Mouse (Mus musculus): ENCODE data around the gene Olfr958.
A peak's percentile ranks its signal among the peaks of the same experiment; 100 is the strongest.

The Olfr958 gene

DNA sequence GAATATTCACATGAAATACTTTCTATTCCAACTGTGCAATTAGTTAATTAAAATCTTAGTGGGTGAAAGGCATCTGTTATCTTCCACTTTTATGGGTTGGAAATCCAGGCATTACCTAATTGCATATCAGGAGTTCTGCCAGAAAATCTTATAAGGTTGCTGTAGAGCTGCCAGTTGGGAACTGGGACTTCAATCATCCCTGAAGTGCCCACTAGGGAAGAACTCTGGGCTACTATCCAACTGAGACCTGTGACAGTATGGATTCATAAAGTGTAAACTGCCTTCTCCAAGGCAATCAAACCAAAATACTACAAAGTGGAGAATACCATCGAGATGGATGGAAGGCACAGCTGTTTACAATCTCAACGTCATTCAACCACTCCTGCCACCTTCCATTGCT, at the start of gene Olfr958:
TSS of gene Olfr958 (minus strand) at position 109 of the 400 bp plus-strand sequence.
- no peak for DNase-seq (ENCODE audit: low spot score in 2 of 2)

DNA sequence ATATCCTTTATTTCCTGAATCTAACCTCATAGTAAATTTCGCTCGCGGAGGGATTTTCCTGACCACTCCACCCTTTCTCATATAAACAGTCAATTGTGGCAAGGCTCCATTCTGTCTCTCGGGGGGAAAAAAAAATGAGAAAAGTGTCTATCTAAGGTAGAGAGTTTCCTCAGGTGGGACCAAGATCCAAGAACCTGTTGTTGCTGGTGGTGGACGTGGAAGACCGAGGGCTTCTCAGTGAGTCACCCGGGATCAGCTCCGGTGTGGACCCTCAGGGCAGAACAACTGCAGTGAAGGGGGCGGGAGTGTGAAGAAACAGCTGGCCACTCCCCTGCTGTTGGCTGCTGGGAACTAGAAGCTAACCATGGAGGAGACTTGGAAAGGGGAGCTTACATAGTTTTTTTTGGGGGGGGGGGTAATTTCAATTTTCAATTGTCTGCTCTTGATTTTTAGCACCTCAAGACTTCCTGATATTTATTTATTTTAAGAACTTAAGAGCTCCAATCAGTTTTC, 49.5 kb upstream of the Olfr958 start:
- no peak for DNase-seq (ENCODE audit: low spot score in 2 of 2)

DNA sequence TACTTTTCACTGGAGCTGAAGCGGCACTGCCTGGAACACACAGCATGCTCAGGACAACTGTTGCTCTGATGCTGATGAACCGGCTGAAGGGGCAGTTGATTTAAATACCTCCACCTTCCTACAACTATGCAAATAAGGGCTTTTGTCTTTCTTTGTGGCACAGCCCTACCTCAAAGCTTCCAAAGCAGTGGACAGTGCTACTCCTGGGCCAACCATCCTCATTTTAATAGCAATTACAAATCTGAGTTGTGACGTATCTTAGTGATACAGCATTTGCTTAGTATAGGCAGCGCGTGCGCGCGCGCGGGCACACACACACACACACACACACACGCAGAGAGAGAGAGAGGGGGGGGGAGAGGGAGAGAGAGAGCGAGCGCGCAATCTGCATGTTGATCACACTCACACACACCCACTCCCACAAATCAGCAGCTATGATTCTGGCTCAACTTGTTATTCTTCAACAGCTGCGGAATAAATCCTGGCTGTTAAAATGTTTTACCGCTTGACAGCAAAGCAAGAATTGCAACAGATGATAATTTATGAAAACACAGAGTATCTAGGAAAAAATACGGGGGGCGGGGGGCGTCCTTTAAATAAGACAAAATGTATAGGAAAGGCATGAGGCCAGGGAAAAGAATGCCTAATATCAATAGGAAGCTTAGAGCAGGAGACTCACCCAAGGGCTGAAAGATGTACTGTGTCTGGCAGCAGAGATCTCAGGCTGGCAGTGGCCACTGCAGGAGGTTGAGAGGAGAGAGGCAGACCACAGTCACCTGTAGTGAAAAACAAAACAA, 48.9 kb upstream of the Olfr958 start:
- peak in 1 of 2 experiments; percentile 5 for DNase-seq (ENCODE audit: low spot score in 2 of 2)

DNA sequence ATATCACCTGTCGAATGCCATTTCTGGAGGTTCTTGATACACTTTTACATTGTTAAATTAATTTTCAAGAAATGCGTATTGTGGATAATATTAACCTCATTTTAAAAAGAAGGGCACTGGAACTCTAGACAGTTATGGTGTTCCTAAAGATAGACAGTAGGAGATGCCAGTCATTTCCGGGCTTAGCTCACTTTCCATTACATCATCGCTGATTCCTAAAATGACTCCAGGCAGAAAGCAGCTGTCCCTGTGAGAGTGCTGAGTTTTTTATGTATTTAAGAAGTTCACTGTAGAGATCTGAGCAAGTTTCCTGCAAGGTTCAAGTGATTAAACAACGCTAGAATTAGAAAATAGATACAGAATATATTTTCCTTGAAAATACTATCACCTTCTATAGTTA, 23.2 kb upstream of the Olfr958 start:
- no peak for DNase-seq (ENCODE audit: low spot score in 2 of 2)

DNA sequence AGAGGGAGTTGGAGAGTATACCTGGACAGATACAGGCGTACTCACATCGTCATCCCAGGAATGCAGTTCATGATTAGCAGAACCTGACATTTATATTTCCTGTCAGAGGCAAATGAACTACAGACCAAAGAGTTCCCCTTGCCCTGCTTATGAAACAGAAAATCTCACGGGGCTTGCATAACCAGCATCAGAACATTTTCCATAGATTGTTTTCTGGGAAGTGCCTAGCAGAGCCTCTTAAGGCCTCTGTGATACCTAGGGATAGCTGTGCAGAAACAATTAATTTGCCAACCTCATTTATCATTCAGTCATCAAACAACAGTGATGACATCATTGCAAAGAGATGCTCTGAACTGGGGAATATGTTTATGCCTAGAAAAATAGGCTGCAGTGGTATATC, 21.6 kb upstream of the Olfr958 start, which contains the start of gene Olfr959:
TSS of gene Olfr959 (minus strand) at position 101 of the 400 bp plus-strand sequence.
- no peak for DNase-seq (ENCODE audit: low spot score in 2 of 2)

DNA sequence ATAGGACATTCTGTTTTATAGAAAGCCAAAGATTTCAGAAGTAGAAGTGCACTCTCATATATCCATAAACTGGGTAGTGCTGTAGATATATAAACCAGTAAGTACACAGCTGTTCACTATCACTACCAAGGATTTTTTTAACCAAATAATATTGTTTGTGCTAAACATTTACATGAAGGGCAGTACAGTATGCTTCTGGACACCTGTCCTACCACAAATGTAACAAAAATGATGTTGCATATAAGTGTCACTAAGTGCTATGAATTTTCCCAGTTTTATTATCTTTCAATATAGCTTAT, 4.4 kb upstream of the Olfr958 start:
- DNase-seq (ENCODE audit: low spot score in 2 of 2): no peak

DNA sequence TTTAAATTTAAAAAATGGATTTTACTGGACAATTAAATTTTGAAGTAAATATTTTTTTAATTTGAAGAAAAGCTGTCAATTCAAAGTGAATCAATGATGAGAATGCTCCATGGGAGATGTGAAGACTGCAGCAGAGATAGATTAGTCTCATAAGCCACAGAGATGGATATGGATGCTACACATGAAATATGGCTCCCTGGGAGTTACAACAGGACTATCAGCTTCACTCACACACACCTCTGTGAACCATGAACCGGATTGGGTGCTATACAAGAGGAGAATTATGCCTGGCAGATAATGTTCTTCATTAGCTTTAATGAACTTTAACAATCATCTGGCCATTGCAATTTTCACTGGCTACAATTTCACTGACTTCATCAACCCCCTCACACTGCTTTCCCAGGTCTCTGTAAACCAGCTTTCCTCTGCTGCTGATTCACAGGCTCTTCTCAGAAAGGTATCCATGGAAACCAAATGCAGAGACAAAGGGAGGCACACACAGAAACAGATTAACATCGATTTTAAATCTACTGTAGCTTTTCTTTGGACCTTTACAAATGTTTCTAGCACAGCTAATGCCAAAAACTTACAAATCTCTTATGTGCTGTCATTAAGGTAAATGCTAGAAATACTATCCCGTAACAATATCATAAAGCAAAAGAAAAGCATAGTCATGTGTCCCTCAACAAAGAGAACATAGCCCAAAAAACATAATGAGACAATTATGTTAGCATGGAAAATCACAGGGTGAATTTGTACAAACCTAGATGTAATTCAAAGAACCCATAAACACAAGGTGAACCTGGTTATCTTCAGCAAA, 3.9 kb upstream of the Olfr958 start:
- peak; percentile 9 to 23 for DNase-seq (ENCODE audit: low spot score in 2 of 2)

DNA sequence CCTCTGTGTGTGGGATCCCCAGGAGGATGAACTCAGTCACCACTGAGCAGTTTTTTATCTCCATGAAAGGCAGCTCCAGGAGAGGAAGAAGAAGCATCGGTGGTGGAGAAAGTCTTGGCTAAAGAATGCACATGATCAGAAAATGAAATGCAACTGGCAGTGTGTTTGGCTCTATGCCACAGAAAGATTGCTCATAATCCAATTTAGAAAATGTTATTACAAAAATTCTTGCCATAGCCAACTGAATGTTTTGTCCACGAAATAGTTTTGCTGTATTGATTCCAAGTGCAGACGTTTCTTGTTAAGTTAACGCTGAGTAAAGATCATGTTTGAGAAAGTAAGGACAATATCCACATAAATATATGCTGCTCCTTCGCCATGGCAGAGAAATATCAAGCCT, 3.0 kb downstream of the Olfr958 start:
- DNase-seq (ENCODE audit: low spot score in 2 of 2): no peak

DNA sequence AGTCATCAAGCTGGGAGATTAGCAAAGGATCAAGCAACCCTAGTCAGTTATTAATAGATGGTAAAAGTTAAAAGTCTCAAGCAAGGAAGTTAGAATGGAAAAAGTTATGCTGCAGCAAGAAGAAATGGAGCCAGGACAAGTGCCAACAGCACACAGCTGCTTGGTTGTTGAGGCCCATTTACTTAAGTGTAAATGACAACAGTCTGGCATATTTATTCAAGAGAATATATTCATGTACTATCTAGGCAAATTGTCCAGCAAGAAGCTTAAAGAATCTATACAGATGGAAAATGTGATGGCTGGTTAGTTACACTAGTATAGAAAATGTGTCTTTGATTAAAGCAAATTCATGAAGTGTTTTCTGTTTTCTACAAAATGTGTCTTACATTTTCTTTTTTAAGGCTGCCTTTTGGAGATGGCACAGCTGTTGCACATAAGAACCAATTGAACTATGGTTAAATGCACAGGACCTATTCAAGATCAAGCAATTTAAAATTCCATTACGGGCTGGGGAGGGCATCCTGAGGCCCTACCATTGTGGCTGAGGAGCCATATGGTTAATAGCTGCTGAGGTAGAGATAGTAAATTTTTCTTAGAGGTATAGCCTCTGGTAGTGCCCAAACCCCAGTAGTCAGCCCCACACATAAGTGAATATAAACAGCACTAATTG, 30.1 kb downstream of the Olfr958 start:
- DNase-seq (ENCODE audit: low spot score in 2 of 2): no peak

DNA sequence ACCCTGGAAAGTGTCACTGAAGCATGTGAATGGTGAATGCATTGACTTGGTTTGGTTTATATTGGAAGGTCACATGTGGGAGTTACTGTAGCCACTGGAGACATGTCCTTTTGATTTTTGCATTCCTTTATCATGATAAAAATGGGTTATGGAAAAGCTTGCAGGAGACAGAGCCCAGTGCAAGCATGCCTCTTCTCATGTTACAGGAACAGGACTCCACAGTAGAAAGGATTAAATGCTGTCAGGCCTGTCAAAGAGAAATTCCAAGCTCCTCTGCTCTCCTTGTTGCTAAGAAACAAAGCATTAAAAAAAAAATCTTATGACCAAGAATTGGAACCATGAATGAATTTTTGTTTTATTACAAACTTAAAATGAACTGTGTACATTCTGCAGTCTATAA, 35.3 kb downstream of the Olfr958 start:
- DNase-seq (ENCODE audit: low spot score in 2 of 2): no peak

DNA sequence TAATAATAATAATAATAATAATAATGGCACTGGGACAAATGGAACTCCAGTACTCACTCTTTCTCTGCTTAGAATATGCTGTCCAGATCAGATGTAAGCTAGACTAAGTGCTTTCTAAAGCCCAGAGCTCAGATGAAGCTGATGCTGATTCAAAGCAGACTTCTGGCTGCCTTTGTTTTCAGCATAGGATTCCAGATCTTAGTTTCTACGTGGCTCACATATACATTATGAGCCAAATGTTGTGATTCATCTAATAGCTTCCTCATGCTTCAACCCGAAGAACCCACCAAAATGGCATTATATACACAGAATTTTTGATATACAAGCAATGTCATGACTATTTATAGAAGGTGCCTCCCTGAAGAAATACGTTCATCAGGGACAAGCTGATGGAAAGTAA, 38.3 kb downstream of the Olfr958 start, which contains the start of gene Olfr957:
TSS of gene Olfr957 (minus strand) at position 279 of the 400 bp plus-strand sequence.
- DNase-seq (ENCODE audit: low spot score in 2 of 2): no peak

DNA sequence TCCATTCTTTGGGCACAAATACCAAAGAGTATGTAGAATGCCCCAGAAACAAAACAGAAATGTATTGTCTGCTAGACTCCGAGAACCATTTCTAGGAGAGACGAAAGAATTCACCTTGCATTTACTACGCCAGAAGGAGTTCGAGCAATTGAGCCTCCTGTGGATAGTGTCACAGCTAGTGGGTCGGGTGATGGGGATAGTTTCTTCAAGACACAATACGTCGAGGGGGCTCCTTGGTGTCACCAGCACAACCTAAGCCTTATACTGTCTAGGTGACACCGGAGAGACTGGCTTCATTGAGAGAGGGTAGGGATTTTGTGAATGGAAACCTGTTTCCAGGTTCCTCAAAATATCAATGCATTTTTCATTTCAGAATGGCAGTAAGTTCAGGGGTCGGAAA, 44.4 kb downstream of the Olfr958 start:
- DNase-seq (ENCODE audit: low spot score in 2 of 2): no peak

DNA sequence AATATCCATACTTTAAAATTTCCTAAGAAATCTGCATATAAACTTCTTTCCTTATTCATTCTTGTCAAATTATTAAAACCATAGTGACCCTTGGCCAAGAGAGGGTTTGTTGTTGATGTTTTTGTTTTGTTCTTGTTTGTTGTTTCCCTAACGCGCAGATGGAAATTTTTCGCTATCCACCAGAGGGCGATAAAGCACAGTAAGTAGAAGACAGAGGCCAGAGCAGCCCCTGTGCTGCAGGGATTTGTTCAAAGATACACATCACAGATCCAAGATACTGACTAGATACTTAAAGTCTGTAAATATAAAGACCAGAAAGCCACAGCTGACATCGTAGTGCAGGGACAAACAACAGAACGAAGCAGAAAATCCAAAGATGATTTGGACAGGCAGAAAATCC, 44.9 kb downstream of the Olfr958 start:
- DNase-seq (ENCODE audit: low spot score in 2 of 2): peak in 1 of 2 experiments; percentile 72
